Mouse (Mus musculus) adrenal gland, postnatal 4 days (tissue): ENCODE results near the gene Rogdi. TPM values are rescaled to one million over a fixed set of nuclear protein-coding genes. Genes with fewer than 3 reads are reported as not detected.
A peak's percentile ranks its signal among the peaks of the same experiment; 100 is the strongest.

Experiments
- DNase-seq, 2 experiments: peaks; one replicate each; pipeline ENCODE4 v3.0.0; 2021 to 2022; ENCODE audit warnings: low spot score in 2 of 2, mixed read lengths in 2 of 2
- total RNA-seq, 2 experiments: library from RNA; stranded (reverse); gene quantifications; 2 replicates each; pipeline ENCODE4 v1.2.3; 2021

The Rogdi gene
- total RNA-seq, 2 experiments from 2014 or later = 54.6 to 55.0 TPM

- no peak for DNase-seq
Measured at GRCm38 (mm10) chr16:4997553-4997952, 15.8 kb downstream of the Rogdi start, which contains the start of gene Sept12. TSS of gene Sept12 (minus strand) at chr16:4997852.

- no peak for DNase-seq
Measured at GRCm38 (mm10) chr16:4993276-4993675, 20.1 kb downstream of the Rogdi start.

- DNase-seq = no peak
Measured at GRCm38 (mm10) chr16:4984717-4985116, 28.6 kb downstream of the Rogdi start.

- DNase-seq = no peak
Measured at GRCm38 (mm10) chr16:4979755-4980380, 33.5 kb downstream of the Rogdi start.

GRCm38 (mm10) chr16:4978275-4979051 lies 34.9 kb downstream of the Rogdi start:
- no peak for DNase-seq

GRCm38 (mm10) chr16:4976180-4976579 lies 37.2 kb downstream of the Rogdi start:
- DNase-seq = no peak

- DNase-seq = no peak
Measured at GRCm38 (mm10) chr16:4974521-4974920, 38.8 kb downstream of the Rogdi start.

GRCm38 (mm10) chr16:4971626-4972025 lies 41.7 kb downstream of the Rogdi start:
- no peak for DNase-seq

GRCm38 (mm10) chr16:4969055-4969843 lies 44.1 kb downstream of the Rogdi start:
- no peak for DNase-seq

- DNase-seq = no peak
Measured at GRCm38 (mm10) chr16:4968426-4968825, 44.9 kb downstream of the Rogdi start.

GRCm38 (mm10) chr16:4965392-4966129 lies 47.8 kb downstream of the Rogdi start:
- DNase-seq = no peak

- DNase-seq = no peak
Measured at GRCm38 (mm10) chr16:4964731-4965391, 48.5 kb downstream of the Rogdi start.

GRCm38 (mm10) chr16:4963797-4964709 lies 49.3 kb downstream of the Rogdi start, which contains the start of gene Anks3:
TSS of gene Anks3 (minus strand) at chr16:4964205.
- DNase-seq = peak; percentile 88 to 95

- no peak for DNase-seq
Measured at GRCm38 (mm10) chr16:4963346-4963745, 50.0 kb downstream of the Rogdi start.

GRCm38 (mm10) chr16:4960260-4960659 lies 53.1 kb downstream of the Rogdi start:
- DNase-seq = no peak
